Mouse (Mus musculus): ENCODE data around the gene D1Ertd622e.
"Not testable (repeated sequence)": the region's sequence is repeated elsewhere in the genome, so short reads cannot be mapped to it uniquely, and the experiment has no call there.

Gene D1Ertd622e

DNA sequence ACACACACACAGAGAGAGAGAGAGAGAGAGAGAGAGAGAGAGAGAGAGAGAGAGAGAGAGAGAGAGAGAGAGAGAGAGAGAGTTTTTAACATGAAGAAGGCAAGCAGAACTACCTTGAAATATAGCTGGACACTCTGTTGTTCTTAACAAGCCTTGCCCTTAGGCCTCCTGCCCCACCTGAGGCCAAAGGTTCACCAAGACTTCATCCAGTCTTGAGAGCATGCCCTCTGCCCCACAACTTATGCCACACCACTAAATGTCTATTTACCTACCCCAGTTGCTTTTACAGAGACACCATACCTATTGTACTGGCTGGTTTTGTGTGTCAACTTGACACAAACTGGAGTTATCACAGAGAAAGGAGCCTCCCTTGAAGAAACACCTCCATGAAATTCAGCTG is 81.2 kb downstream of the D1Ertd622e start:
- not testable (repeated sequence) for DNase-seq (ENCODE audit: low read depth)

DNA sequence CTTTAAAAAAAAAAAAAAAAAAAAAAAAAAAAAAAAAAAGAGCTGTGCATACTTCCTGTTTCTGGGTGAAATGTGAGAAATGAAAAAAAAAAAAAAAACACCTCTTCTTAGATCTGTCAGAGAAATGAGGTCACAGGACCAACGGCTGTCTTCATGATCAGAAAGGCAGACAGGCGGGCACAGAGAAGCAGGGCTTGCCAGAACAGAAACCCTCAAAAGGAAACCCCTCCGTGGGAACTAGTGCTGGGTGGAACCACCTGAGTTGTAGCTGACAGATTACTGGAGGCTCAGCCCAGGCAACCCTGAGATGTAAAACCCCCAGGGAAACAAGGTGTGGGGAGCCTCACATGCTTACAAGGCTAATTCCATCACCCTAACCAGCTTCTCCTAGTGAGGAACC is 81.6 kb downstream of the D1Ertd622e start:
- no peak for DNase-seq (ENCODE audit: low read depth)

DNA sequence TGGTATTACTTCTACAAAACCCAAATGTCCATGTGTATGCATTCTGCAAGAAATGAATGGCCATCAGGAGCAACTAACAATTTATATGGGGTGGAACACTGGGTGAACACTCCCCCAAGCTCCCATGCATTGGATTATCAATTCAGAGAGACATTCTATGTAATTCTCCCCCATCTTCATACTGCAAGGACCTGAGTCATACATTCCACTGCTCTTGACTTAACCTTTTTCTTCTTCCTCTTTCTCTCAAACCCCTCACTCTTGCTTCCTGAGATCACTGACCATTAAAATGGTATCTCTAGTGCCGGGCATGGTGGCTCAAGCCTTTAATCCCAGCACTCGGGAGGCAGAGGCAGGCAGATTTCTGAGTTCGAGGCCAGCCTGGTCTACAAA is 83.9 kb downstream of the D1Ertd622e start:
- no peak for DNase-seq (ENCODE audit: low read depth)

DNA sequence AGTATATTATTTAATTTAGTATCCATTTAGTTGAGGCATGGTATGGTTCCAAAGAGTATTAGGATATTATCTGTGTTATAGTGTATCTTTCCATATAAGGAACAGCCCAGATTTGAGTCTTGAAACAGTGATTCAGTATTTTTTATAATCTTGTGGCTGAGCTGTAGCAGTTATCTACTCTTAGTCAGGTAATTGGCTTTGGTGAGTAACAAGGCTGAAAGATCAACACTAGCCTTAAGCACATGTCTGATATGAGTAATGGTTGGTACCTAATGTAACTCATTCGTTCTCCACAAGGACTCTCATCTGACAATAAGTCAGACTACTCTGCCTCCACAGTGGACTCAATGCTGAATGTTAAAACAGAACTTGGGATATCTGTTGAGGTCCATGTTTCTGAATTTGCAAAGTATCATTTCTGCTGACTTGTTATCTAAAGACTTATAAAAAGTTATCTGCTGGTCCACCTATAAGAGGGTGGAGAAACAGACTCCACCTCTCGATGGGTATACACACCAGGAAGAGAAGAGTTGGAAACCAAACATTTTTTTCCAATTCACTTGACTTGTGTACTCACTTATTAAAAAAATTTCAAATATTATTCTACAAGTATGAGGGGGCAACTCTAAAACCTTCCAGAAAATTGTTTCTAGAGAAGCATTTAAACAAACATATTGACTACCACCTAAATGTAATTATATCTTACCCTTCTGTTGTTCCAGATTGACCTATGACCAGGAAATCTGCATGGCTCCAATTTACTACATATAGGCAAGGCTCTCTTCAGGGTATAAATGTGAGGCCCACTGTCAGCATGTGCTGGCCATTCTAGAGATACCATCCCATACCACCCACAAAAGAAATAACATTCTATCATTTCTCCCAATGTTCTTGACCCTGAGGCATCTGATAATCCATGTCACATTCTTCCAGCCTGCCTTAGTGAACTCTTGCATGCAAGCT is 84.5 kb downstream of the D1Ertd622e start:
- peak; percentile 35 for DNase-seq (ENCODE audit: low read depth)

DNA sequence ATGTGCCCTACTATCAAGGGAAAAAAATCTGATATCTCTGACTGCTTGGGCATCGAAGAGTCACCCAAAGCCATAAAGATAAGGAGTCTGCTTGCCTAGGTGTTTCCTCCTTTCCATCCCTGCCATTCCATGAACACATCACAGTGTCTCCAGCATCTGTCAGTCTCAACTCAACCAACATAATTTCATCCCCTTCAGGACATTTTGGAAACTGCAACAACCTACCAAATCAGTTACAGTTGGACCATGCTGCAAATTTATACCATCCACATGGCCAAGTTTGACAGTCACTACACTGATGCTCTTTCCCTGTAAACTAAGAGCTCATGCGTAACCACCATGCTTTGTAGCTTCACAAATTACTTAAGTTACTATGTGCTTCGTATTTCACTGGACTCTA is 85.3 kb downstream of the D1Ertd622e start:
- no peak for DNase-seq (ENCODE audit: low read depth)

DNA sequence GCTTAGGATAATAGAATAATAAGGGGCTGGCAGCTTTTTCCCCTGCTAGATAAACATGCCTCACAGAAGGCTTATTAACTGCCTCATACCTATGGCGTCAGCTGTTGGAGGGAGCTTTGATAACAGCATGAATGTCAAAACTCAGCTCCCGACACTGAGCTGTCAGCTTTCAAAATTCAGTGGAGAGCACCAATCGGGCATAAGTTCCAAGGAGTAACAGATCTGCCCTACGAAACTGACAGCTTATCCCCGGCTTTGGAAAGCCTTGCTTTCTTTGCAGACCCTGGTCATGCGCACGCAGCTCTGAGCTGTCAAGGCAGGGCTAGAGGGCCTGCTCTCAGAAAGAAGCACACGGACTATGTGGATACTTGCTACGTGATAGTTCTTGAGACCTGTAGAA is 91.1 kb downstream of the D1Ertd622e start:
- DNase-seq (ENCODE audit: low read depth) = no peak

DNA sequence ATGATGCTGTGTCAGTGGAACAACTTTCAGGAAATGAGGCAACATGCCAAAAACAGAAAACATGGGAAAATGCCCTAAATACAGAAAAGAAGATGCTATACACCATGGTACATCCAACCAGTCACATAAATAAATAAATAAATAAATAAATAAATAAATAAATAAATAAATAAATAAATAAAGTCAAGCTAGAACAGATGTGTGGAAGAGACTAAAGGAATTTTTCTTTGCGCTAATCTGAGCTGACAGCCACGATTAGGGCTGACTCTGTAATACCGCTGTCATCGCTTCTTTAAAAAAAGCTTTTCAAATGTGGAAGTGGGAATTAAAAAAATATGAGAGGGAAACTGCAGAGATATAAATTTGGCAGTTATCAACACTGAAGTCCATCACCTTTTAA is 93.9 kb downstream of the D1Ertd622e start:
- no peak for DNase-seq (ENCODE audit: low read depth)

DNA sequence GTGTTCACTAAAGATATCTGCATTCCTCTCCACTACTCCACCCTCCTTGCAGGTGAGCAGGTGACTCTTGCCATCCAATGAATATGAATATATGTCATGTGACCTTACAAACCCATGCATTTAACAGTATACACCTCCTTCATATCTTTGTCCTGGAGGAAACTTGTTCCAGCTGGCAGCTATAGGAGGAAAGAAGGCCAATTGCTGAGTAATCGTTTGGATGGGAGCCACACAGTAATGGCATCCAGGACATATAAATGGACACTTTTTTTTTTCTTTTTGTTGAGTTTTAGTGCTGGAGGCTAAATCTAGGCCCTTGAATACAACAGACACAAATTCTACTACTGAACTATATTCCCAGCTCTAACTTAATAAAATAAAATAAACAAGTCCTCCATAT is 97.2 kb downstream of the D1Ertd622e start:
- DNase-seq (ENCODE audit: low read depth) = peak; percentile 73

DNA sequence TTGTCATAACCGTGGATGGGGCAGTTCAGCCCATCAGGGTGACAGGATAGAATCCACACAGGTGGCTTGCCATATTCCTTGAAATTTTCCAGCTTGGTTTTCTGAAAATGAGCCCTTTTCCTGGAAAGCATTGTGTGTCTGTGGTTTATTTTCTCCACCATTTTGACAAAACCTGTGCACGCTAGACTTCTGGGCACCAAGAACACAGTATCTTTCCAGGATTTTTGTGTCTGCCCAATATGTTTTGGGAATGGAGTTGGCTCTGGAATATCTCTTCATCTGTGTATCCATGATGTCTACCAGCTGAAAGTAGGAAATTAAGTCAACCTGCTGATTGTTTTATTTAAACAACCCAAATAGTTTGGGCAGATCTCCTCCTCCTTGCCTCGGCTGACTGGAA is 99.0 kb downstream of the D1Ertd622e start:
- no peak for DNase-seq (ENCODE audit: low read depth)

All from NIH3T3 (cell line).